Mouse (Mus musculus) thymus, postnatal 25 days (tissue): ENCODE results near the gene Dgkq.

Experiments
- DNase-seq: peaks from one replicate; pipeline ENCODE4 v3.0.0; 2022

The Dgkq gene

DNA sequence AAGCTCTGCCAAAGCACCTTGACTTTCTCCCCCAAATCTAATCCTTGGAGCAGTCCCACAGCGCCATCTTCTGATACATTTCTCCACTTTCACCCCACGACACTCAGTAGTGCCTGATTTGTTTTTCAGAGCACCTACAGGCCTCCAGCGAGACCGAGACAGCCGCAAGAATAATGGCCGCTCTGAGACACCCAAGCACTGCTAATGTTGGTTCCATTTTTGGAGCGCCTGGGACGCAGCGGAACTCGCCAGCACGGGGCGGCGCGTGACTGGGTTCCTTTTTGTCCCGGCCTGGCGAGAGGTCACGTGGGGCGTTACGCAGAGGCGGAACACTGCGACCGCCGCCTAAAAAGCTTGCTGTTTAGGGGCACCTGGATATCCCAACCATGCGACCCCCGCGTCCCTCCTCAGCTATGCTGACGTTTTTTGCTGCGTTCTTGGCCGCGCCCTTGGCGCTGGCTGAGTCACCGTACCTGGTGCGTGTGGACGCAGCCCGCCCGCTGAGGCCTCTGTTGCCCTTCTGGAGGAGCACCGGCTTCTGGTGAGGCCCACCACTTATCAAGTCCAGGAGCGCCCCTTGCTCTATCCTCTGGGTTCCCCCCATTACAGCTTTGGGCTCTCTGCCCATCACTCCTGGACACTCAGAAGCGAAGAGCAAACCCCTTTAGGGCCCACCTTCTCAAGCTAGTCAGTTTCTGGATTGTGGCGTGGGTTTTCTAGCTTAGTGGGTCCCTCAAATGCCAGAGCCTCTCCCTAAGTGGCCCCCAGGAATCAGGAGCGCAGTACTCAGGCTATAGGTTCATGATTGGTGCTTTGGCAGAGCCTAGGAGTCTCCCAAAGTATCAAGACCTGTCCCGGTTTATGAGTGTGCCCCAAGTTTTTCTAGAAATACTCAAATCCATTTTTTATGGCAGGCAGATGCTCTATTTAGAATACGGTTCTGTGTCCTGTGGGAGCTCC lies at the start of gene Dgkq:
Dgkq (minus strand) TSS at position 696 of the 960 bp plus-strand sequence.
- peak; percentile 86 for DNase-seq

DNA sequence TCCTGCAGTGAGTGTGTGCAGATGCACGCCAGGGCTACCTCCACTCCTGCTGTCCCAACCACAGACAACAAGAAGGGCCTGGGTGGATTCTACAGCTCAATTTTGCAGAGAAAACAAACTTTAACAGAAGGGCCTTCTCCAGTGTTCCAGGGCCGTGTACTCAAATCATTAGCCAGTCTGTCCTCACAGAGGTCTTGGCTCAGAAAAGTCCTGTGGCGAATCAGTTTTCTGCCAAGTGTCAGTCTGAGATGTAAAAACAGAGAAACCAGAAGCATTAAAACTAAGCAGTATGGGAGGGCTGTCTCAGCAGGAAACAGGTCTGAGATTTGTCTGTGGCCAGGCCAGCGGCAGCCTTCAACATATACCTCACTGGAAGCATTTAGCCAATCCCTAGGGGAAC lies 48.6 kb upstream of the Dgkq start:
- DNase-seq = no peak

- DNase-seq = no peak
Measured at GRCm38 (mm10) chr5:108715974-108716373, 46.5 kb upstream of the Dgkq start.

DNA sequence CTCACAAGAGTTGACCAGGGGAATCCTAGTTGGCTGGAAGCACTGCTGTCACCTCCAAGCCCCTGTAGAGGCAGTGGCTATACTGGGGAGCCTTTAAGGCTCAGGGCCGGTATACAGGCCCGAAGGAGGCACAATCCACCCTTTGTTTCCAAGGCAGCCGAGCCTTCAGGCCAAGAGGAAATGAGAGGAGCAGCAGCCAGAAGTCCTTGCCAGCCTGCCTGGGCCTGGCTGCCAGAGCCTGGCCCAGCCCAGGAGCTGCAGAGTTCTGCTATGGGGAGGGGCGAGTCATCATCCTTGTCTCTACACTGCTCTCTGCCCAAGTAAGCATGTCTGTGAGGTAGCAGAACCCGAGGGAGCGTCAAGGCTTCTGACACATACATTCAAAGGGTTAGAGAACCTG lies 44.7 kb upstream of the Dgkq start:
- DNase-seq = no peak

GRCm38 (mm10) chr5:108713691-108714090 lies 44.2 kb upstream of the Dgkq start:
- DNase-seq = no peak

DNA sequence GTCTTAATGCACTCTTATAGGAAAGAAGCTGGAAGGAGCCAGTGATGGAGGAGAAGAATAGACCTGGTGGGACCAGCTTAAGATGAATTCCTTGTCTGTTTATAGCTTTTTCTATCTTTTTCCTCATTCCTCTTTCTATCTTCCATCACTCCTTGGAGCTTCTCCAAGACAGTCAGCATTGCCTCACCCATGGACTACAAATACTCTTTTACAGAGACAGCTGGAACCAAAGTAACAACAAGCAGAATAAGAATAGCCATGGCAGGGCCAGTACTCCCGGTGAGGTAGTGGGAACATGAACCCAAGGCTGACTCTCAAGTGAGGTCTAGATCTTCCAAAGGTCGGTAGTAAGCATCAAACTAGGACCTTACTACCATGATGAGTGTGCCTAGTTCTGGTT lies 43.6 kb upstream of the Dgkq start:
- no peak for DNase-seq

- DNase-seq = no peak
Measured at GRCm38 (mm10) chr5:108711968-108712367, 42.5 kb upstream of the Dgkq start.

GRCm38 (mm10) chr5:108708981-108709731 lies 39.7 kb upstream of the Dgkq start:
- DNase-seq = no peak

DNA sequence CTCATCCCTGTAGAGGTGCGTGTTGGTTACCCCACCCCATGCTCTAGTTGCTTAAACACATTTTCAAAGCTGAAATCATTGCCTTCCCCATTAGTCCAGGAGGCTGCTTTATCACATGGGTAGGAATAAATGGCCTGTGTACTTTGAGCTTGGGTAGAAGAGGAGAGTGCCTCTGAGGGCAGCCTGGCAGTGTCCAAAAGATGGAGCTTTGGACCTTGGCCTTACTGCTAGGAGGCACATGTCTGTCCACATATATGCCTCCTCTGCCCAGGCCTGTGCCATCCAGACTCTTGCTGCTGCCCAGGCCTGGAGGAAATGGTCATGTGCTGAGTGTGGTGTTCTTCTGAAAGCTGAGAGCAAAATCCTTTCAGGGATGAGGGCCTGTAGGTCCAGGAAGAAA lies 38.9 kb upstream of the Dgkq start:
- DNase-seq = no peak

- DNase-seq = no peak
Measured at GRCm38 (mm10) chr5:108707758-108708157, 38.3 kb upstream of the Dgkq start.

GRCm38 (mm10) chr5:108703754-108704626 lies 34.5 kb upstream of the Dgkq start:
- DNase-seq = no peak

GRCm38 (mm10) chr5:108701341-108702021 lies 32.0 kb upstream of the Dgkq start:
- DNase-seq = no peak

GRCm38 (mm10) chr5:108700346-108700745 lies 30.9 kb upstream of the Dgkq start:
- DNase-seq = no peak

DNA sequence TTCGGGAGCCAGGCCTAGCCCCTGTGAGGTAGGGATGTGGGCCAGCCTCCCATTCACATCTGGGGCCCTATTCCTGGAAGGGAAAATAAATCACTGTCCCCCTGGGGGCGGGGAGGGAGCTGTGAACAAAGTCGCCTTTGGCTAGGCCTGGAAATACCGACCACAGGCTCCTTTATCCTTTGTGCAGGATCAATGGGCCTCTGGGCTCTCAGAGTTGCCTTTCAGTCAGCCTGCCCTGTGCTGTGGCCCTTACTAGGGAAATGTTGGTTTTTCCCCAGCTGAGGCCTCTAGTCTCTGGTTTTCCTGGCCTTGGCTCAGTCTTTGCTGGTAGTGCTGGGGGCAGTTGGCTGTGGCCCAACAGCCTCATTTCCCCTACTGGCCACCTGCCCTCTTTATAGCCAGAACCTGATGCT lies 27.9 kb upstream of the Dgkq start:
- DNase-seq = no peak

DNA sequence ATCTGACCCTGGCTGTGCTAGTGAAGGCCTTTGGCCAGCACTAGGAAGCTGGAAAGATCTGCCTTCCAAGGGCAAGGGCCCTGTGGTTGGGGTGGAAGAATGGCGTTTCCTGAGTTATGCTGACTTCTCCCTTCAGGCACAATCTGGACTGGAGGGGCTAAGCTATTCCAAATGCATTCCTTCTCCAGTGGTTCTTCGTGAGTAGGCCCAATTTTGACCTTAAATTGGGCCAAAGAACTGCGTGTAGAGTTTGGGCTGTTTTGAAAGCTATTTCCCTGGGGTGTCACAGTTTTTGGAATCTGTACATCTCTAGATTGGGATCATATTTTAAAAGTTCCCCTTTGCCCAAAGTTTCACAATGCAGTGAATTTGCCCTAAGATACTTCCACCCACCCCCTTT lies 27.1 kb upstream of the Dgkq start:
- DNase-seq = no peak

DNA sequence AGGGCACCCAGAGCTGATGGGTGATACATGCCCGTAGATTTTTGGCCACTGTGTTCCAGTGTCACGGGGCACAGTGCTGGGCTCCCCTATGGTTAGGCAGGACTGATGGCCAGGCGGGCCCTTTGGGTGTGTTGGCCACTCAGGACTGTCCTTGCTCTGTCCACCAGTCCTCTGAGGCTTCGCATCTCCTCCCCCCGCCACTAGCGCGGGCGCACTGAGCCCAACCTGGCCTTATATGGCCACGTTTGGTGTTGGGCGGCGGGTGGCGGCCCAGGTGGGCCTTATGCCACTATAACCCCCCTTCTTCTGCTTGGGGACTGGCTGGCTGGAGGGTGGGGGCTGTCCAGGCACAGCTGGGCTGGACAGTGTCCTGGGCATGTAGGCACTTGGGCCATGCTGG lies 26.4 kb upstream of the Dgkq start:
- DNase-seq = no peak

GRCm38 (mm10) chr5:108694352-108695261 lies 25.1 kb upstream of the Dgkq start:
- peak; percentile 22 for DNase-seq

GRCm38 (mm10) chr5:108693872-108694288 lies 24.4 kb upstream of the Dgkq start:
- peak; percentile 87 for DNase-seq

- DNase-seq = peak; percentile 75
Measured at GRCm38 (mm10) chr5:108692271-108692670, 22.8 kb upstream of the Dgkq start, which contains the start of gene Fgfrl1. Gene Fgfrl1, plus strand, starts transcription at chr5:108692382.

DNA sequence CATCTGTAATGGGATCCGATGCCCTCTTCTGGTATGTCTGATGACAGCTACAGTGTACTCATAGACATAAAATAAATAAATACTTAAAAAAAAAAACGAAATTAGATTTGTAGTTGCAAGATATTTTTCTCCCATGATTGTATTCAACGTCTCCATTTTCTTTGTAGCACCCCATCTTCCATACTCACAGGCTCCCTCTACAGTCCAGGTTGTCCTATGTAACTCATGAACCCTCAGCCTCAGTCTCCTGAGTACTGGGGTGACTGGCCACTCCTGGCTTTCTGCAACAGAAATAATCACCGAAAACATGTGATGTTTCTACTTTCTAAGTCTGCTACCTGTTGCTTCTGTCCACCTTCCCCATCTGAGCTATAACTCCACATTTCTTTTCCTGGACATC lies 21.7 kb upstream of the Dgkq start:
- peak; percentile 14 for DNase-seq

GRCm38 (mm10) chr5:108689091-108689490 lies 19.6 kb upstream of the Dgkq start:
- DNase-seq = no peak
